Mouse (Mus musculus) neural tube, embryonic 15.5 days (tissue): ENCODE results near the gene Sapcd1. TPM values are rescaled to one million over a fixed set of nuclear protein-coding genes. Genes with fewer than 3 reads are reported as not detected.

Experiments
- ATAC-seq: fragments of 200-750 bp; cut with Nextera tagmentation; 2 replicates; pipeline ENCODE4 v1.8.0; 2017; ENCODE audit warnings: mild to moderate bottlenecking, moderate TSS enrichment, moderate library complexity; ENCODE audit not compliant: low FRiP score
- H3K27ac ChIP-seq: fragments of 300-500 bp; sonication (generic); replicated peaks from 2 replicates; pipeline ENCODE4 v1.5.1; 2015; ENCODE audit warnings: mild to moderate bottlenecking, inconsistent platforms
- H3K27me3 ChIP-seq: fragments of 300-500 bp; sonication (generic); replicated peaks from 2 replicates; pipeline ENCODE4 v1.6.1; 2015; ENCODE audit warnings: inconsistent platforms
- H3K36me3 ChIP-seq: fragments of 300-500 bp; sonication (generic); 2 replicates; pipeline ENCODE4 v1.6.1; 2015; ENCODE audit warnings: inconsistent platforms
- H3K4me1 ChIP-seq: fragments of 300-500 bp; sonication (generic); 2 replicates; pipeline ENCODE4 v1.6.1; 2015; ENCODE audit warnings: inconsistent platforms
- H3K4me2 ChIP-seq: fragments of 300-500 bp; sonication (generic); 2 replicates; pipeline ENCODE4 v1.6.1; 2015; ENCODE audit warnings: inconsistent platforms, mild to moderate bottlenecking, moderate library complexity
- H3K4me3 ChIP-seq: fragments of 300-500 bp; sonication (generic); replicated peaks from 2 replicates; pipeline ENCODE4 v1.5.1; 2015; ENCODE audit warnings: mild to moderate bottlenecking, inconsistent platforms
- H3K9ac ChIP-seq: fragments of 300-500 bp; sonication (generic); replicated peaks from 2 replicates; pipeline ENCODE4 v1.6.1; 2015; ENCODE audit warnings: mild to moderate bottlenecking, inconsistent platforms
- H3K9me3 ChIP-seq: fragments of 300-500 bp; sonication (generic); replicated peaks from 2 replicates; pipeline ENCODE4 v1.6.1; 2016; ENCODE audit warnings: inconsistent platforms
- WGBS: fragments of 180-500 bp; shearing (Covaris S2); methylation state at CpG from one replicate; pipeline ENCODE4 v1.1.7; 2015; ENCODE audit warnings: mixed read lengths; 5-methylcytosine and 5-hydroxymethylcytosine counted together
- polyA plus RNA-seq: library from polyadenylated mRNA; unstranded; fragments of >200 nt; fragmentation: Nextera tagmentation; extraction: Ambion mirVana; gene quantifications from 2 replicates; pipeline ENCODE4 v1.2.1, GENCODE M21; 2015

The Sapcd1 gene
- polyA plus RNA-seq, result 1.8 and 6.2 TPM in 2 replicates

DNA sequence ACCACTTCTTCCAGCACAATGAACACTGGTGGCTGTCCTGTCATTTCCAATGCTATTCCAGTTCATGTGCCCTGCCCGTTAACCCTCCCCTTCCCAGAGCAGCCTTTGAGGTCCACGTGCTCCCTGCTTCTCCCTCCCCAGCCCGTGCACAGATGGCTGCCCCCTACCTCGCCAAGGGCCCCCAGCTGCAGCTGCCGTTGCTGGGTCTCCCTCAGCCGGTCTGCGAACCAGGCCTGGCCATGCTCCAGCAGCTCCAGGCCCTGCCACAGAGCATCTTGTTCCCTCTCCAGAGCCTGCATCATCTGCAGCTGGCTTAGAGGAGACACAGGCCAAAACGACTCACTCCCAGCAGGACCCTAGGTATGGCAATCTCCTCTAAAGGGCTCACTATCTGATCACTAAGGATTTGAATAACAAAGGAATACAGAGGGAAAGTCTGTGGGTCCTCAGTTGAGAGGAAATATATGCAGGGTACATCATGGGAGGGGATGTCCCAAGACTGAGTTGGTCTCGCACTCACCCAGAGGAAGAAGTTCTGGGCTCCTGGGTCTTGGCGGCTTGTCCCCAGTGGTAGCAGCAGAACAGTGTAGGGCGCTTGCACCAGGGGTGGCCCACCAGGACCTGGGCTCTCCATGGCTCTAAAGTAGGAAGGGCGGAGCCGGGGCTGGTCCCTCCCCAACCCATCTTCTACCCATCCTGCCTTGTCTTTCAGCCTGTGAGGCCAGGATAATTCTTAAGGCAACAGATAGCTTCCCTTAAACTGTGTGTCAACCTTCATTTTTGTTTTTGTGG lies at the start of gene Sapcd1:
Gene Sapcd1, minus strand, starts transcription at position 740 of the 792 bp plus-strand sequence.
- Histone ChIP-seq H3K27me3 (no peaks in the 10 kb centered on the region), H3K4me1 (peaks cover 22% of the 10 kb centered on the region), H3K4me2 (0 out of 2 replicates have a peak within 1 kb of the TSS, but pooled peaks have one; percentile 9), H3K4me3 (no peak within 1 kb of the TSS), H3K9me3 (no peaks in the 10 kb centered on the region), H3K27ac (peak within 1 kb of the TSS; percentile 48; the same call in 1 of the 2 replicates), H3K9ac (0 out of 2 replicates have a peak within 1 kb of the TSS, but pooled peaks have one; percentile 10), H3K36me3 (no peaks in the 10 kb centered on the region)
- 33% methylated on average over 12 of the region's 13 CpGs for WGBS
- ATAC-seq, result 0 out of 2 replicates have a peak, but pooled peaks have one; percentile 32

DNA sequence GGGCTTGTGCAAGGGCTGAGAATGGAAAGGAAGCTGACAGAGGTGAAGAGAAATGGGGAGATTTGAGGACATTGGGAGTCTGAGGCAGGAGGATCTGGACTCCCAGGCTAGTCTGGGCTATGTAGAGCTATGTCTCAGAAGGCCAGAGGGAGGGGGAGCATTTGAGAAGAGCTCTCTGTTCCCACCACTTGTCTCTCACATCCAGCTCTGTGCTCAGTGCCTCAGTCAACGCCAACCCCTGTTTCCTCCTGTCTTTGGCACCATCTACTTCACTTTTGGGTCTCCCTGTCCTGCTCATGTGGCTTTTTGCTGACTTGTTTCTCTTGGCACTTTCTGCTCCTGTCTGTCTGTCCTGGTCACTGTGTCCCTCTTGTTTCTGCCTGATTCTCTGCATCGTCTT lies 49.5 kb upstream of the Sapcd1 start:
- H3K4me2 ChIP-seq, result peak overlapping the region; percentile 49
- 0 out of 2 replicates have a peak overlapping the region, but pooled peaks have one; percentile 14 for H3K9ac ChIP-seq
- 19% methylated on average over 2 of the region's 2 CpGs for WGBS
- no peaks in the 10 kb centered on the region for H3K9me3 ChIP-seq
- H3K4me1 ChIP-seq, result peaks cover 15% of the 10 kb centered on the region
- no peaks in the 10 kb centered on the region for H3K36me3 ChIP-seq
- H3K27ac ChIP-seq, result no peak overlapping the region
- no peaks in the 10 kb centered on the region for H3K27me3 ChIP-seq
- peak; percentile 22; the same call in 1 of the 2 replicates for ATAC-seq
- H3K4me3 ChIP-seq, result peak overlapping the region; percentile 21; the same call in 1 of the 2 replicates

DNA sequence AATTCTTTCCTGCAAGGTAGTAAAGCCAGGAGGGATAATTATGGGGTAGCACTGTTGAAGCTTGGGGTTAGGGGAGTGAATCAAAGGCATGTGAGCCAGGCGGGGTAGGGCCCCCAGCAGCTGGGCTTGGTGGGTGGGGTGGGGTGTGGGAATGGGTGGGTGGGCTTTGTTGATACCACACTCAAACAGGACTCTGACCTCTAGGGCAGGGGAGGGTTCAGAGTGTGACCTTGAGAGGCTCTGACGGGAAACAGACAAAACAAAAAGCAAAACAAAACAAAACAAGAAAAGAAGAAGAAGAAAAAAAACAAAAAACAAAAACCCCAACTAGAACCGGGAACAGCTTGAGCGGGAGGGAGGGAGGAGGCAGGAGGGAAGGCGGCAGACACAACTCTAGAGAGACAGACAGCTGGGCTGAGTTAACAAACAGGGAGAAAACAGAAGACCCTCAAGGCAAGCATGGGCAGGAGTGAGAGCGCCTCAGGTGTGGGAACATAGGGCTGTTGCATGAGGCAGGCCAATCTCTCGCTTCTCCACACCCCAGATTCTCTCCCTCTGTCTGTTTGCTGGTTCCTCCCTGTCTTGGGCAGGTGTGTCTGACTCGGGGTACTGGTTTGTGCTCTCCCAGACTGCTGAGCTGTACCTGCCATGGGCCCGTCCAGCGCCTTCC lies 48.8 kb upstream of the Sapcd1 start, which contains the start of gene Ly6g6e:
Gene Ly6g6e, plus strand, starts transcription at position 396 of the 670 bp plus-strand sequence.
- Histone ChIP-seq H3K4me1 (peaks cover 15% of the 10 kb centered on the region), H3K4me3 (peak within 1 kb of the TSS; percentile 21), H3K4me2 (peak within 1 kb of the TSS; percentile 49), H3K9me3 (no peaks in the 10 kb centered on the region), H3K36me3 (no peaks in the 10 kb centered on the region), H3K27ac (no peak within 1 kb of the TSS), H3K9ac (0 out of 2 replicates have a peak within 1 kb of the TSS, but pooled peaks have one; percentile 14), H3K27me3 (no peaks in the 10 kb centered on the region)
- ATAC-seq, result no peak
- 25% methylated on average over 10 of the region's 10 CpGs for WGBS

DNA sequence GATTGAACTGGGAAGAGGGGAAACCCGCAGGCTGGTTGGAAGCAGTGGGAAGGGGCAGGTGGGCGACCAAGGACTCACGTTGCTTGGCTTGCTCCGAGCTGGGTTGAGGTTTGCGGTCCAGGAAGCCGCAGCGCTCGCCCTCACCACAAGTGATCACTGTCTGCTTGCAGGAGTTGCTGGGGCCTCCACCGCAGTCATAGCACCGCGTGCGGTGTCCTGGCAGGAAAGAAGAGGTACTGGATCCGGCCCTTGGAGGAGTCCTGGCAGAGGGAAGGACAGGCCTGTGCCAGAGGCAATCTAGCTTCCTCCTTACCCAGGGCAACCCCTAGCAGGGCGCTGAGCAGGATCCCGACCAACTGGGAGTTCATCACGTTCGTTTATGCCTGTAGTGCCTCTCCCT lies 46.3 kb upstream of the Sapcd1 start:
- Histone ChIP-seq H3K9ac (no peak overlapping the region), H3K4me2 (no peak overlapping the region), H3K4me1 (peaks cover 15% of the 10 kb centered on the region), H3K27me3 (no peaks in the 10 kb centered on the region), H3K27ac (no peak overlapping the region), H3K4me3 (no peak overlapping the region), H3K9me3 (no peaks in the 10 kb centered on the region), H3K36me3 (no peaks in the 10 kb centered on the region)
- ATAC-seq, result no peak
- 40% methylated on average over 17 of the region's 17 CpGs for WGBS

DNA sequence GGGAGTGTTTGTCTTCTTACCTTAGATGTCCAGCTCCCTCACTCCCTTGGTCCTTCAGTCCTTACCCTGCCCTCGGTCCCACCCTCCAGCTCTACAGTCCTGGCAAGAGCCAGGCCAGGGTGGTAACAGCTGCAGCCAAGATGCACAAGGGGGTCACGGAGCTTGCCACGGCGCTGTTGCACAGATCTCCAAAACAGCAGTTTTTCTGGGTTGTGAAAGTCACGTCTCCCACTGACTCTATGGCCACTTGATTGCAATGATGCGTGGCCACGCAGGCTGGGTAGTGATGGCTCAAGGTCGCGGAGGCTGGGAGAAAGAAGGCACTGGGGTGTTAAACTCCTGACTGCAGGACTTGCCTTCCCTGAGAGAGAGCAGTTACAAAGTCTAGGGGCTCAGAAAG lies 43.6 kb upstream of the Sapcd1 start:
- no peak overlapping the region for H3K4me2 ChIP-seq
- H3K27ac ChIP-seq, result no peak overlapping the region
- 80% methylated on average over 9 of the region's 9 CpGs for WGBS
- H3K9me3 ChIP-seq, result no peaks in the 10 kb centered on the region
- no peak for ATAC-seq
- H3K4me1 ChIP-seq, result no peaks in the 10 kb centered on the region
- H3K36me3 ChIP-seq, result no peaks in the 10 kb centered on the region
- H3K9ac ChIP-seq, result no peak overlapping the region
- H3K27me3 ChIP-seq, result peaks cover 14% of the 10 kb centered on the region
- no peak overlapping the region for H3K4me3 ChIP-seq

DNA sequence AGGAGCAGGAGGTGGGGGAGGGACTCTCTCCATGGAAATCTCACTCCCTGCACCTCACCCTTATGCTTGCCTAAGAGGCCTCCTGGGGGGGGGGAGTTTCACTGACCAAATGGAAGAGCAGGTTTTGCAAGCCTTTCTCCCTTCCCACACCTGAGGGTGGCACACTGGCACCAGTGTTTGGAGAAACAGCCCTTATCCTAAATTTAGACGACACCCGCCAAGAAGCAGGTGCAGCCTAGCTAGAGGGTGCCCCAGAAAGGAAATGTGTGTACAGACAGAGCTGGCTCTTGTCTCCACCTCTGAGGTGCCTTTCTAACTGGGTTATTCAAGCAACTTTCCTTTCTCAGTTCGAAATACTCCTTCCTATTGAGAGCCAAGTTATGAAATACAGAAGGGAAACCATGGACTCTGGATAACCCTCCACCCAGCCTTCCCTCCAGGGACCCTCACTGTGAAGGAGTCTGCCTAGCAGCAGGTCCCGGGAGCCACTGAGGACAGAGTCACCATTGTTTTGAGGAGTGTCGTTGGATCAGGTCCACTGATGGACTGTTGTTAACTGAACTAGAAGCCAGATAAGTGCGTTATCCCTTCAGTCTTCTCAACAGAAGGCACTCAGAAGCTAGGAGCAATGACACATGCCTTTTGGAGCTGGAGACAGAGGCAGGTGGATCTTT lies 42.9 kb upstream of the Sapcd1 start:
- peaks cover 22% of the 10 kb centered on the region for H3K27me3 ChIP-seq
- ATAC-seq, result no peak
- H3K27ac ChIP-seq, result no peak overlapping the region
- no peaks in the 10 kb centered on the region for H3K9me3 ChIP-seq
- 61% methylated on average over 6 of the region's 6 CpGs for WGBS
- no peak overlapping the region for H3K9ac ChIP-seq
- no peaks in the 10 kb centered on the region for H3K36me3 ChIP-seq
- H3K4me2 ChIP-seq, result no peak overlapping the region
- no peak overlapping the region for H3K4me3 ChIP-seq
- peaks cover under 1% of the 10 kb centered on the region; the same call in 1 of the 2 replicates for H3K4me1 ChIP-seq

DNA sequence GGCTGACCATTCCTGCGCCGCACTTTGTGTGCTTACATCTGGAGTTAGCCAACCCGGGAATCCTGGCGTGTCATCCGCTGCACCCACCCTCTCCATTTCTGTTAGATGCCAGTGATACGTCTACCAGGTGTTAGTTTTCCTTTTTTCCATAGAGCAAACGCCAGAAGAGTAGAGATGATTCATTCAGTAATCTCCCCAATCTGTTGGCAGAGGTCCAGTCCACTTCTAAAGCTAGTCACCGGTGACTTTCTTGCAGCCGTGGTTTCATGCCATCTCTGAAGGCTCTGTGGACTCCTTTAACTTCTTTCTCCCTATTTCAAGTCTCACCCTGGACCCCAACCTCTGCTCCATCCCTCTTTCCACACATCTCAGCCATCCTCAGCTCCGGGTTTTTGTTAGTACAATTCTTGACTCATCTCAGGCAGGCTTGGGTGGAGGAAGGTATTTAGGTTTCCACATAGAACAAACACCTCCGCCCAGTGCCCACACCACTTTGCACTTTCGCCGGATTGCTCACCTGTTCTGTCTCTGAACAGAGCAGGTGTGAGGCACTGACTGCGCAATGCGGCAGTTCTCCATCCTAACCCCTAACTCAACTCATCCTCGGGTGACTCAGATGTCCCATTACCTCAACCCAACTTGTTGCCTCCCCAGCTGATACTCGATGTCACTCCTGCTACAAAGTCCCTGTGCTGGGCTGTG lies 40.5 kb upstream of the Sapcd1 start:
- no peak for ATAC-seq
- Histone ChIP-seq H3K4me2 (no peak overlapping the region), H3K27me3 (peaks cover 43% of the 10 kb centered on the region), H3K9ac (no peak overlapping the region), H3K4me1 (peaks cover 16% of the 10 kb centered on the region), H3K9me3 (no peaks in the 10 kb centered on the region), H3K36me3 (no peaks in the 10 kb centered on the region), H3K27ac (no peak overlapping the region), H3K4me3 (no peak overlapping the region)
- WGBS, result 87% methylated on average over 17 of the region's 17 CpGs

DNA sequence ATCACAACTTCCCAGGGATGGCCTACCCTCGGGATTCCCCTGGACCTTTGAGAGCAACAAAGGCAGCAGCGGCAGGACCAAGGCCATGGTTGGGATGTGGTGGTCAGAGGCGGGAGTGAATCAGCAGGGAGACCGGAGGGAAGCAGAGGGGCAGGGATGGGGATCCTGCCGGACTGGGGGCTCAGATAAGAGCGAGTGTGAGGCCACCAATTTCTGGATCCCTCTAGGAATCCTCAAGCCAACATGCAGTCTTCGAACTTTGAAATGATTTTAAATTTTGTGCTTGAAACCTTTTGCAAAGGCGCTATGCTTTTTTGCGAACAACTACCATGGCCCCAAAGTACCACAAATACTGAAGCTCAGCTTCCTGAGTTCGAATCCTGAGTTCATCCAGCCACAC lies 38.3 kb upstream of the Sapcd1 start, which contains the start of gene Mpig6b:
Gene Mpig6b, minus strand, starts transcription at position 101 of the 400 bp plus-strand sequence.
- WGBS, result 49% methylated on average over 10 of the region's 10 CpGs
- Histone ChIP-seq H3K9me3 (no peaks in the 10 kb centered on the region), H3K9ac (no peak within 1 kb of the TSS), H3K4me1 (peaks cover 19% of the 10 kb centered on the region), H3K4me2 (peak within 1 kb of the TSS; percentile 55), H3K27me3 (peaks cover 45% of the 10 kb centered on the region), H3K4me3 (peak within 1 kb of the TSS; percentile 21), H3K27ac (no peak within 1 kb of the TSS), H3K36me3 (peaks cover 10% of the 10 kb centered on the region)
- no peak for ATAC-seq

DNA sequence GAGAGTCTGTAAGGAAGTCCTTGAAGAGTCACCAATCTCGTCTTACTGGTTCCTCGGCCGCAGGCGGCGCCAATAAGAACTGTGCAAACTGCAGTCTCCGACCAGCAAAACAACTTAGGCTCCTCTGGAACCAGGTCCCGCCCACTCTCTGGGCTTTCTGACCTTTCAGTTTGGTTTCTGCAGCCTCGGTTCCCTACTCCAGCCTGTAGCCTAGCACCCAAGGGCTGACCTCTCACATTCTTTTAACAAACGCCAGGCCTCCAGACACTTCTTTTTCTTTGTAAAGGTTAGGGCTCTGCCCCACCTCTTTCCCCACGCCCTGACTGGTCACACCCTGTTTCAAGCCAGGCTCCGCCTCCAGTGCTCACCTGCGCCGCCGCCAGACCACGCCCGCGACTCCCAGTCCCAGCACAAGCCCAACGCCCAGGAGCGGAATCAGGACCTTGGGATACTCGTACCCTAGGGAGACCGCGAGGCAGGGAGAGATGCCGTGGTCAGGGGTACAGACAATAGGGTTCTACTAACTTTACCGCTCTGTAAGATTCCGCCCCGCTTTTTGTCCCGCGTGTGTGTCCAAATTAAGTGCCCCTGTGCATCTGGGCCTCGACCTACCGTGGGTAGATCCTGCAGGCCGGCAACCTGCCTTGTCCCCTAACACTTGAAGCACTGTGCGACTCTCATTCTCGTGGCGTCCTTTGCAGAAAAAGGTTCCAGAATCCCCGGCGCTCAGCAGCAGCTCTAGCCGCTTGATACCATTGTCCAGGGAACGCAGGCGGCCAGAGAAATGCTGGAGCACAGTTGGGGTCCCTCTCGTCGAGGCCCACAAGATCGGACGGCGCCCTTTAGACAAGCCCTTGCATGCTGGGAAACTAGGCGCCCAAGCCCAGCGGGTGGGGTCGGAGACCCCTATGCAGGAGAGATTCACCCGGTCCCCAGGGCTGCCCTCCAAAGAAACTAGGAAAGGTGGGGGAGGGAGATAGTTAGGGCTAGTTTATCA lies 37.4 kb upstream of the Sapcd1 start, which contains the start of gene Ly6g6c:
Gene Ly6g6c, plus strand, starts transcription at position 438 of the 997 bp plus-strand sequence.
- H3K9ac ChIP-seq, result no peak within 1 kb of the TSS
- peaks cover 45% of the 10 kb centered on the region for H3K27me3 ChIP-seq
- H3K4me3 ChIP-seq, result peak within 1 kb of the TSS; percentile 21
- H3K4me1 ChIP-seq, result peaks cover 27% of the 10 kb centered on the region
- WGBS, result 1% methylated on average over 48 of the region's 48 CpGs
- H3K4me2 ChIP-seq, result peak within 1 kb of the TSS; percentile 55
- no peaks in the 10 kb centered on the region for H3K9me3 ChIP-seq
- H3K36me3 ChIP-seq, result peaks cover 16% of the 10 kb centered on the region
- ATAC-seq, result no peak
- H3K27ac ChIP-seq, result no peak within 1 kb of the TSS

DNA sequence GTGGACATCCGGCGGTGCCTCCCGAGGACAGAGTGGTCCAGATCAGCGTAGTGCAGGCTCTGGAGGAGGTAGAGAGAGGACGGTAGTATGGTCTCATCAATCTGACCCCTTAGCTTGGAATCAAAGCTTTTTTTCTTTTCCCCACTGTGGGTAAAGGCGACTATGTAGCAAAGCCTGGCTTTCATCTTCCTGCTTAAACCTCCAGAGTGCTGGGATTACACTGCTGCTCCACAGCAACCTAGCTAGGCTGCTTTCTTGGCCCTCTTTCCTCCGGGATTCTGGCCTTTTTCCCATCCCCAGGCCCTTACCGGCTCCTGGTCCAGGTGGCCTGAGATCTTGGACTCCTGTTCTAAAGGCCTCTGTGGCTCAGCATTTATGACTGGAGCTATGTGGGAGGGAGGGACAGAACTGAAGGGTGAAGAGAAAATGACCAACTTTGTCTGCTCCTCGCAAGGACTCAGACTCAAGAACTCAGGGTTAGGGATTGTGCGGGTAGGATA lies 36.6 kb upstream of the Sapcd1 start:
- no peak overlapping the region for H3K4me3 ChIP-seq
- 32% methylated on average over 10 of the region's 10 CpGs for WGBS
- no peak for ATAC-seq
- H3K9me3 ChIP-seq, result no peaks in the 10 kb centered on the region
- H3K27me3 ChIP-seq, result peaks cover 45% of the 10 kb centered on the region
- peak overlapping the region; percentile 55 for H3K4me2 ChIP-seq
- no peak overlapping the region for H3K27ac ChIP-seq
- H3K36me3 ChIP-seq, result peaks cover 16% of the 10 kb centered on the region
- H3K9ac ChIP-seq, result no peak overlapping the region
- peaks cover 34% of the 10 kb centered on the region for H3K4me1 ChIP-seq
